Mouse (Mus musculus) kidney, embryonic 14.5 days (tissue): ENCODE results near the gene Faf1. TPM values are rescaled to one million over a fixed set of nuclear protein-coding genes. Genes with fewer than 3 reads are reported as not detected.

ENCODE experiments used
- ATAC-seq: fragments of 200-750 bp; cut with Nextera tagmentation; 2 replicates; pipeline ENCODE4 v1.8.0; 2017; ENCODE audit warnings: moderate number of reproducible peaks, mild to moderate bottlenecking, moderate TSS enrichment, moderate library complexity; ENCODE audit not compliant: low FRiP score, low TSS enrichment
- H3K27ac ChIP-seq: fragments of 300-500 bp; sonication (generic); 2 replicates; pipeline ENCODE4 v1.5.1; 2014; ENCODE audit warnings: low read depth, mild to moderate bottlenecking, low read length, moderate library complexity, mixed read lengths
- H3K27me3 ChIP-seq: fragments of 300-500 bp; sonication (generic); 2 replicates; pipeline ENCODE4 v1.6.1; 2014; ENCODE audit warnings: mild to moderate bottlenecking, low read length; ENCODE audit not compliant: control insufficient read depth, insufficient read depth
- H3K36me3 ChIP-seq: fragments of 300-500 bp; sonication (generic); 2 replicates; pipeline ENCODE4 v1.6.1; 2014; ENCODE audit warnings: low read length, mixed read lengths; ENCODE audit not compliant: control insufficient read depth, insufficient read depth
- H3K4me1 ChIP-seq: fragments of 300-500 bp; sonication (generic); 2 replicates; pipeline ENCODE4 v1.6.1; 2014; ENCODE audit warnings: low read length, mixed read lengths; ENCODE audit not compliant: control insufficient read depth, insufficient read depth
- H3K4me2 ChIP-seq: fragments of 300-500 bp; sonication (generic); replicated peaks from 2 replicates; pipeline ENCODE4 v1.6.1; 2014; ENCODE audit warnings: low read depth, mild to moderate bottlenecking, low read length
- H3K4me3 ChIP-seq: fragments of 300-500 bp; sonication (generic); 2 replicates; pipeline ENCODE4 v1.5.1; 2014; ENCODE audit warnings: mild to moderate bottlenecking, low read length
- H3K9ac ChIP-seq: fragments of 300-500 bp; sonication (generic); 2 replicates; pipeline ENCODE4 v1.6.1; 2014; ENCODE audit warnings: low read depth, mild to moderate bottlenecking, low read length, moderate library complexity
- H3K9me3 ChIP-seq: fragments of 300-500 bp; sonication (generic); 2 replicates; pipeline ENCODE4 v1.6.1; 2016; ENCODE audit warnings: low read length; ENCODE audit not compliant: control insufficient read depth
- WGBS: fragments of 180-500 bp; shearing (Covaris S2); extraction: QIAGEN DNeasy Blood & Tissue Kit; methylation state at CpG from one replicate; pipeline ENCODE4 v1.1.7; 2014; 5-methylcytosine and 5-hydroxymethylcytosine counted together
- polyA plus RNA-seq: library from polyadenylated mRNA; unstranded; fragments of >200 nt; fragmentation: Nextera tagmentation; extraction: Ambion mirVana; gene quantifications from 2 replicates; pipeline ENCODE4 v1.2.1, GENCODE M21; 2014

Faf1 gene
- polyA plus RNA-seq, 1 experiment from 2014 or later: 34.3 TPM

DNA sequence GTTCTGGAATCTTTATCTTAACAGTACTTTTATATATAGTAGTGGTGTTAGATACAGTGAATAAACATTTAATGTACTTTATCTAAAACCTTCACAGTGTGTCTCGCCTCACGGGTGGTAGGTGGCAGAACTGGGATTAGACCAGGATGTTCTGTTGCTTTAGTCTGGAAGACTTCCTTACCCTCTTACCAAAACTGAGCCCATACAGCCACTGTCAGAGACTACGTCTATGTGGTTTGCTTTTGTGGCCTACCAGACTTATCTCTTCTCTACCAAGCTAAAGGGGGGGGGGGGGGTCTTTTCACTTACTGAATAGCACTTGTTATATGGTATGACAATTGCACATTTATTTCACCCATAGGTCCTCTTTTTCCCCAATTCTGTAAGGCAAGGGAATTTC, 181.5 kb downstream of the Faf1 start:
- no peak overlapping the region for H3K27ac ChIP-seq
- no peaks in the 10 kb centered on the region; the same call in 1 of the 2 replicates for H3K36me3 ChIP-seq
- H3K9me3 ChIP-seq: no peaks in the 10 kb centered on the region
- H3K27me3 ChIP-seq: no peaks in the 10 kb centered on the region
- no peak overlapping the region for H3K4me2 ChIP-seq
- H3K4me3 ChIP-seq: no peak overlapping the region
- ATAC-seq: no peak
- no peaks in the 10 kb centered on the region for H3K4me1 ChIP-seq
- no peak overlapping the region for H3K9ac ChIP-seq
- 90% methylated on average over 3 of the region's 3 CpGs for WGBS

DNA sequence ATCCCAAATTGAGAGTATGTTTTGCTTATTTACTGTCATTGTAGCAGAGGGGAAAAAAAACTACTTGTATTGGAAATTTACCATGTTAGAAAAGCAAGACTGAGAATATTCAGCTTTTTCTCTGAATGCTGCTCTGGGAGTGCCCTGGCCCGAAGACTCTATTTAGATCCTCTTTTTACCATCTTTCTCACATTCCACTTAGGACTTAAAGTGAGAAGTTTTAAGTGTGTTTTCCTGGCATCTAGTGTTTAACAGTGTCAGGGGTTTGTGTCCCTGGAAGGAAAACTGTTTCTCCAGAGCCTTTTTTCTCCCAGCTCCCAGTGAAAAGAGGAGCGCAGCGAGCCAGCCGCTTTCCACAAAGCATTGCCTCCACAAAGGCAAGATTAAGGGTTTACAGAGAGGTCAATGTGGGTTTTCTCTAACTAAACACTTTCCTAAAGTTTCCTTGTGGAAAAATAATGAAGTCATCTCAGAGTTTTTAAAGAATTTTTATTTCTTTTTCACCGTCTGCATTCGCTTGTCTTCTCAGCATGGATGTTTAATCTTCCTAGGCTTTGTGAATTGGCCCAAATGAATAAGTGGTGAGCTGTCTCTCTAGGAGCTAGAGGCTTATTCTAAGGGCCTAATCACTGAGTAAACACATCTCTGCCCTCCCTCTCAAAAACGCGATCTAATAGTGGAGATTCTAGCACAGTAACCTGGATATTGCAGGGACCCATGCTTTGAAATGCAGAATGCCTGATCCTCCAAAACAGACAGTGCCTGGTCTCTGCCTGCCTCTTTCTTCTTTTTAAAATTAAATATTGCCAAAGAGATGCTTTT, 182.4 kb downstream of the Faf1 start:
- no peaks in the 10 kb centered on the region for H3K27me3 ChIP-seq
- no peak overlapping the region for H3K4me2 ChIP-seq
- H3K4me3 ChIP-seq: no peak overlapping the region
- no peak for ATAC-seq
- H3K27ac ChIP-seq: no peak overlapping the region
- H3K9ac ChIP-seq: no peak overlapping the region
- H3K4me1 ChIP-seq: no peaks in the 10 kb centered on the region
- 61% methylated on average over 8 of the region's 8 CpGs for WGBS
- no peaks in the 10 kb centered on the region for H3K9me3 ChIP-seq
- H3K36me3 ChIP-seq: no peaks in the 10 kb centered on the region; the same call in 1 of the 2 replicates

DNA sequence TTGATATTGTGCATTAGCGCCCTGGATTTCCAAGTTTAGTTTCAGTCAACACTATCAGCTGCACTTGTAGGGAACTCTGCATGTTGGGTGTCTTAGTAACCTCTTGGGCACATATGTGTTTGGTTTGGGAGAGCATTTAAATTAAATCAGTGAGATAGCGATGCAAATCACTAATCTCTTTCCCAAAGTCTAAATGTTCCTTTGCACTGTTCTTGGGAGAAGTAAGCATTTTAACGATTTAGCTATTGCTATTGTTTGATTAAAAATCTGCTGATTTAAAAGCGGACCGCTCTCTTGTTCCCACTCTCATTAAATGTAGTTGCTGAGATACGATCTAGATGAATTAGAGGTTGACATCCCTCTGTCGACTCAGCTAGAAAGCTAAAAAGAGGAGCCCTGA, 183.0 kb downstream of the Faf1 start:
- Histone ChIP-seq H3K4me1 (no peaks in the 10 kb centered on the region), H3K27me3 (no peaks in the 10 kb centered on the region), H3K36me3 (no peaks in the 10 kb centered on the region; the same call in 1 of the 2 replicates), H3K9ac (no peak overlapping the region), H3K9me3 (no peaks in the 10 kb centered on the region), H3K27ac (no peak overlapping the region), H3K4me3 (no peak overlapping the region), H3K4me2 (no peak overlapping the region)
- 63% methylated on average over 7 of the region's 7 CpGs for WGBS
- ATAC-seq: no peak

DNA sequence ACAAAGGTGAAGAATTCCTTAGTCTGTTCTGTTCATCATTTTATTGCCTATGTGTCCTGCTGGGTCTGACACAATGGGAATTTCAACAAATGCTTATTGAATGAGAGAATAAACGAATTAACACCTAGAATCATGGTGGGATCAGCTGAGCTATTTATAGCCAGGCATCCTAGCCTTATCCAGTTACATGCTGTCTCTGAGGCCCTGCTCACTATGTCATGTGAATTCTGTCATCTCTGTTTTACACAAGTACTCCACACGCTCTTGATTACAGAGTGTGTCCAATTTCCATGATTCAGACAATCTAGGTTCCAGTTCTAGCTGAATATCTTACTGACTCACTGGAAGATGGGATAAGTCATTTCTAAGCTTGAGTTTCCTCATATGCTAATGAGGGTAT, 183.9 kb downstream of the Faf1 start:
- no peak overlapping the region for H3K4me3 ChIP-seq

DNA sequence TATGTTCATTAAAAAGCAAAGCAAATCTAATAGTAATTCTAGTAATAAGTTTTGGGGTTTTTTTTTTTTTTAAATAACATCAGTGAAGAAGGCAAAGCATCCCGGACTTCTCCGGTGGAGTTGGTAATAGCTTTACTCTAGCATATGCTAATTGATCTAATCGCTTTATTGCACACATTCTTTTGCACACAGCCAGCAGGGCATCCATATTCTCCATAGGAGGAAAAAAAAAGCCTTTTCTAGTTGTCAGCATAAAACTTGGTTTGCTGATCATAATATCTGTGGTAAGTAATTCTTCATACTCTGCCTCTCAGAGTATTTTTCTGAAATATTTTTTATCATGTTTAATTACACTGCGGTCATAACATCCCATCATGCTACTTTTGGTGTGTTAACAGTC, 185.9 kb downstream of the Faf1 start:
- ATAC-seq: no peak
- 73% methylated on average over 4 of the region's 4 CpGs for WGBS
- Histone ChIP-seq H3K36me3 (no peaks in the 10 kb centered on the region; the same call in 1 of the 2 replicates), H3K27ac (no peak overlapping the region), H3K4me3 (no peak overlapping the region), H3K4me1 (no peaks in the 10 kb centered on the region), H3K27me3 (no peaks in the 10 kb centered on the region), H3K9me3 (no peaks in the 10 kb centered on the region), H3K9ac (no peak overlapping the region), H3K4me2 (no peak overlapping the region)

More for the DNA sequence above, 183.9 kb downstream of the Faf1 start:
- Histone ChIP-seq H3K36me3 (no peaks in the 10 kb centered on the region; the same call in 1 of the 2 replicates), H3K9me3 (no peaks in the 10 kb centered on the region), H3K9ac (no peak overlapping the region), H3K27ac (no peak overlapping the region), H3K4me1 (no peaks in the 10 kb centered on the region), H3K27me3 (no peaks in the 10 kb centered on the region), H3K4me2 (no peak overlapping the region)
- no peak for ATAC-seq
- 70% methylated on average over 2 of the region's 2 CpGs for WGBS

DNA sequence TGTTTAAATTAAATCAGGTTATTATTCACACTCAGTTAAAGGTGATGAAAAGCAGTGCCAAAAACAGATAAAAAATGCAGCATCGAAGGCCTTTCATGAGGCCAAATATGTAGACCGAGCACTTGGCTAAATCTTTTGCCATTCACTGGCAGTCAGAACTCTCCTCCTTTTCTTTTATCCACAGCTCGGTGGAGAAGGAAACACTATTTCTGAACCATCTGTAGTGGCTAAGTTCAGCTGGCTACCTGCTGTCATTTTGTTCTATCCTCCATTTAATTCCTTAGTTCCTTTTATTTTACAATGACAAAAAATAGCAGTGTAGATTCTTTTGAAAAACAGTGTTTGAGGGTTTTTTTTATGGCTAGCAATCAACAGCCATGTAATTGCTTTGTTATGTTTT, 186.6 kb downstream of the Faf1 start:
- Histone ChIP-seq H3K4me1 (no peaks in the 10 kb centered on the region), H3K4me3 (no peak overlapping the region), H3K36me3 (no peaks in the 10 kb centered on the region; the same call in 1 of the 2 replicates), H3K9ac (no peak overlapping the region), H3K4me2 (no peak overlapping the region), H3K9me3 (no peaks in the 10 kb centered on the region), H3K27ac (no peak overlapping the region), H3K27me3 (no peaks in the 10 kb centered on the region)
- ATAC-seq: no peak
- WGBS: 74% methylated on average over 3 of the region's 3 CpGs

DNA sequence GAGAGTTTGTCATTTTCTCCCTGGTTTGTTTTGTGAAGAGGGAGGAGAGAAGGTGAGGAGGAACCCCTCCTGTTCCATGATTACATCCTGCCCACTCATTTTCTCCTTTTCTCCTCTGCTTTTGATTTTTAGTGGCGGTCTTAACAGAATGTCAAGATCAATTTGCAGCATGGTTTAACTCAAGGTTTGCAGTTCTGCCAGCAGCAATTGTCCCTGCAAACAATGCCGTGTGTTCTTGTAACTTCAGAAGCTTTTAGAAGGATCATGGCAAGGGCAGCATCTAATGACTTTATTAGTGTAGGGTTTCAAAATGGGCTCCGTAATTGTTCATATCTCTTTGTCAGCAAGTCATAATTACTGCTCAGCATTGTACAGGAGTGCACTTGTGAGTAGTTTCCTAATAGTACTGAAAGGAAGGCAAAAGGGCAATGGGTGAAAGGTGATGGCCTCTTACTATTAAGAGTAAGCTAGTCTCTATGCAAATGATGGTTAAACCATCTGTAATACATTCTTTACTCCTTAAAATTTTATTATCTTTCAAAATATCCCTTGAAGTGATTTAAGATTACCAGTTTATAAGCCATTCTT, 192.6 kb downstream of the Faf1 start:
- Histone ChIP-seq H3K4me2 (no peak overlapping the region), H3K36me3 (no peaks in the 10 kb centered on the region), H3K4me1 (no peaks in the 10 kb centered on the region), H3K9ac (no peak overlapping the region), H3K4me3 (no peak overlapping the region), H3K9me3 (no peaks in the 10 kb centered on the region), H3K27ac (no peak overlapping the region), H3K27me3 (no peaks in the 10 kb centered on the region)
- ATAC-seq: no peak
- 51% methylated on average over 3 of the region's 3 CpGs for WGBS

DNA sequence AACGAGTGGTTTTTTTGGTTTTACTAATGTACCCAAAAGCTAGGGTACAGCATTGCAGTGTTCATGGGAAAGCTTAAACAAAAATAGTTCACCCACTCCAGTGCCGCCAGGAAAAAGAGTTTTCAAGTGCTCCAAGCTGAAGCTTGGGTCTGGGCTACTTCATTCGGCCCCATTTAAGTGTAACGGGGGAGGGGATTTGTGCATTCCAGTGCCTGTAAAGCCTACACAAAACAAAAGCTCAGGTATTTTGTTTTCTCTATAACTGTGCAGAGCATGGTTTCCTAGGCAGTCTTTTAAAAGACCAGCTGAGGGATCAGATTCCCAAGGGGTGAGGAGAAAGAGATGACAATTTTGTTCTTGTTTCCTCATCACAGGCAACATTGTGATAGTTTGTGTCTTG, 207.9 kb downstream of the Faf1 start:
- Histone ChIP-seq H3K4me1 (no peaks in the 10 kb centered on the region), H3K4me3 (no peak overlapping the region), H3K36me3 (no peaks in the 10 kb centered on the region), H3K27me3 (no peaks in the 10 kb centered on the region), H3K9ac (no peak overlapping the region), H3K4me2 (no peak overlapping the region), H3K9me3 (no peaks in the 10 kb centered on the region), H3K27ac (no peak overlapping the region)
- ATAC-seq: no peak
- 60% methylated on average over 4 of the region's 4 CpGs for WGBS

DNA sequence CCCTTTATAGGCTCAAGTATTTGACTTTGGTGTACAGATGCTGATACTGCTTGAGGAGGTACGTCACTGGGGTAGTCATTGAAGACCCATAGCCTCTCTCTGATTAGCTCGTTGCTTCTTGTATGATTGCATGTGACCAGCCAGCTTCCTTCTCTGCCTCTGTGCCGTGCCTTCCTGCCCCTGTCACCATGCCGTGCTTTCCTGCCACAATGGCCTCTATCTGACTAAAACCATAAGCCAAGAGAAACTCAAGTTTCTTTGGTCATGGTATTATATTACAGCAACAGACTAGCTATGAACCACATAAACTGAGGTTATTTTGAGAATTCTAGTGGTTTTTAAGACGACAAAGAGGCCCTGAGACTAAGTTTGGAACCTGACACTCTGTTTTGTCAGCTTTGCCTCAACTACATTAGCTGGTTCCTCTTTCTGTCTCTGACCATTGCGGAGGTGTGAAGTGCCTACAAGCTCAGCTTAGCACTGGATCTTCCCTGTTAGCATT, 211.5 kb downstream of the Faf1 start:
- no peaks in the 10 kb centered on the region for H3K36me3 ChIP-seq
- H3K4me3 ChIP-seq: no peak overlapping the region
- H3K9ac ChIP-seq: no peak overlapping the region
- no peaks in the 10 kb centered on the region; the same call in 1 of the 2 replicates for H3K9me3 ChIP-seq
- H3K27ac ChIP-seq: no peak overlapping the region
- H3K4me1 ChIP-seq: no peaks in the 10 kb centered on the region
- H3K27me3 ChIP-seq: no peaks in the 10 kb centered on the region
- no peak for ATAC-seq
- no peak overlapping the region for H3K4me2 ChIP-seq
- WGBS: 81% methylated on average over 6 of the region's 6 CpGs
